Mouse (Mus musculus) kidney, adult 2 months (tissue): ENCODE measurements at regions not wholly inside any gene's neighbourhood (a gene's known extent, or its start where the extent isn't known, plus 50 kb on each side); places are given as distances from the start of the nearest gene placed in this dataset.

ENCODE experiments used
- CTCF ChIP-seq: fragments of 200-500 bp; conservative IDR thresholded peaks from 2 replicates; pipeline ENCODE4 v1.5.1; 2011; ENCODE audit warnings: low read depth, mild to moderate bottlenecking, control low read depth, low read length, moderate library complexity, mixed read lengths; ENCODE audit not compliant: insufficient read depth, insufficient read length
- POLR2A ChIP-seq: fragments of 200-500 bp; IDR thresholded peaks from one replicate; pipeline ENCODE4 v1.6.1; 2011; ENCODE audit warnings: low read depth, low read length, control low read depth

DNA sequence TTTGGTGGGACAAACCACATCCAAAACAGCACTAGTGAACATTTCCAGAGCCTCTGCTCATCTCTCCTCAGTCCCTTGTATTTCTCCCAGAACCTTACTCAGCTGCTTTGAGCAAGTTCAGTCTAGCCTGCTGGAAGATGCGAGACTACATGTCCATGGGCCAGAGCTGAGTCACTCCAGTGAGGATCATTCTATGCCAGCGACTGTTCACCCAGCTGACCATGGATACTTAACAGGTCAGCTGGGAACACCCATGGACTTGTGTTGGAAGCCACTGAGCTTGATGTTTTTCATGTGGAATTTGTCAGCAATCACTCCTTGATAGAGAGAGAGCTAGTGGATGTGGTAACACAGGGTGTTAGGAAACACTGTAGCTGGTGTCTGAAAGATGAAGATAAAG lies 146.5 kb upstream of the Jag1 start:
- TF ChIP-seq CTCF (no peak), POLR2A (no peak)
